Mouse (Mus musculus): Measurements from ENCODE around the gene Pcyt2. TPM values are rescaled to one million over a fixed set of nuclear protein-coding genes. Genes with fewer than 3 reads are reported as not detected.
"Not testable (repeated sequence)": the region's sequence is repeated elsewhere in the genome, so short reads cannot be mapped to it uniquely, and the experiment has no call there.

Gene Pcyt2
- total RNA-seq, 2 experiments from 2014 or later, result 124 to 136 TPM

GRCm38 (mm10) chr11:120583937-120584336 lies 33.8 kb downstream of the Pcyt2 start:
- no peak for DNase-seq (ENCODE audit: low spot score in 2 of 2)

GRCm38 (mm10) chr11:120582982-120583293 lies 34.8 kb downstream of the Pcyt2 start:
- DNase-seq (ENCODE audit: low spot score in 2 of 2), result not testable (repeated sequence)

- DNase-seq (ENCODE audit: low spot score in 2 of 2), result no peak
Measured at GRCm38 (mm10) chr11:120582268-120582981, 35.3 kb downstream of the Pcyt2 start.

GRCm38 (mm10) chr11:120581490-120582267 lies 36.1 kb downstream of the Pcyt2 start, which contains the start of gene Arhgdia:
Gene Arhgdia, minus strand, starts transcription at chr11:120581624.
- peak; percentile 84 to 94 for DNase-seq (ENCODE audit: low spot score in 2 of 2)

- DNase-seq (ENCODE audit: low spot score in 2 of 2), result peak in 1 of 2 experiments; percentile 36
Measured at GRCm38 (mm10) chr11:120580871-120581331, 36.8 kb downstream of the Pcyt2 start.

- no peak for DNase-seq (ENCODE audit: low spot score in 2 of 2)
Measured at GRCm38 (mm10) chr11:120580190-120580589, 37.5 kb downstream of the Pcyt2 start.

- DNase-seq (ENCODE audit: low spot score in 2 of 2), result peak; percentile 56 to 75
Measured at GRCm38 (mm10) chr11:120579316-120580107, 38.2 kb downstream of the Pcyt2 start.

- DNase-seq (ENCODE audit: low spot score in 2 of 2), result no peak
Measured at GRCm38 (mm10) chr11:120578694-120579243, 39.0 kb downstream of the Pcyt2 start.

GRCm38 (mm10) chr11:120578024-120578693 lies 39.6 kb downstream of the Pcyt2 start:
- no peak for DNase-seq (ENCODE audit: low spot score in 2 of 2)

GRCm38 (mm10) chr11:120577211-120578023 lies 40.3 kb downstream of the Pcyt2 start:
- DNase-seq (ENCODE audit: low spot score in 2 of 2), result no peak

- no peak for DNase-seq (ENCODE audit: low spot score in 2 of 2)
Measured at GRCm38 (mm10) chr11:120576365-120576981, 41.3 kb downstream of the Pcyt2 start.

GRCm38 (mm10) chr11:120575940-120576339 lies 41.8 kb downstream of the Pcyt2 start:
- DNase-seq (ENCODE audit: low spot score in 2 of 2), result no peak

- DNase-seq (ENCODE audit: low spot score in 2 of 2), result no peak
Measured at GRCm38 (mm10) chr11:120575046-120575445, 42.7 kb downstream of the Pcyt2 start.

GRCm38 (mm10) chr11:120574278-120574600 lies 43.5 kb downstream of the Pcyt2 start:
- no peak for DNase-seq (ENCODE audit: low spot score in 2 of 2)

- no peak for DNase-seq (ENCODE audit: low spot score in 2 of 2)
Measured at GRCm38 (mm10) chr11:120573585-120574277, 44.0 kb downstream of the Pcyt2 start.

GRCm38 (mm10) chr11:120572752-120573584 lies 44.8 kb downstream of the Pcyt2 start, which contains the start of gene P4hb:
Gene P4hb, minus strand, starts transcription at chr11:120573253.
- DNase-seq (ENCODE audit: low spot score in 2 of 2), result peak; percentile 99 to 100

GRCm38 (mm10) chr11:120572417-120572751 lies 45.4 kb downstream of the Pcyt2 start:
- no peak for DNase-seq (ENCODE audit: low spot score in 2 of 2)
